Mouse (Mus musculus) MEL (cell line): ENCODE measurements around the gene Ptar1. TPM values are rescaled to one million over a fixed set of nuclear protein-coding genes. Genes with fewer than 3 reads are reported as not detected.

Experiments
- DNase-seq: peaks from one replicate; pipeline ENCODE4 v3.0.0; 2011; ENCODE audit warnings: low read depth, low spot score
- H3K27ac ChIP-seq: 2 replicates; pipeline ENCODE4 v1.5.1; 2012; ENCODE audit warnings: low read depth, mild to moderate bottlenecking, control low read depth, low read length, moderate library complexity; ENCODE audit not compliant: control insufficient read depth
- H3K27me3 ChIP-seq, 2 experiments: fragments of 150-350 bp in 1 of 2; sonication (generic) in 1 of 2; 2 replicates each; pipeline ENCODE4 v1.6.1; 2012; ENCODE audit warnings: low read length in 2 of 2, mild to moderate bottlenecking in 2 of 2, improper control_type of control experiment in 1 of 2, moderate library complexity in 1 of 2; ENCODE audit not compliant: insufficient read depth in 2 of 2, control insufficient read depth in 1 of 2
- H3K36me3 ChIP-seq, 2 experiments: 2 replicates each; pipeline ENCODE4 v1.6.1; 2012 to 2014; ENCODE audit warnings: low read length in 2 of 2, improper control_type of control experiment in 1 of 2, inconsistent platforms in 1 of 2, mild to moderate bottlenecking in 1 of 2; ENCODE audit not compliant: insufficient read depth in 2 of 2, control insufficient read depth in 1 of 2
- H3K4me1 ChIP-seq, 2 experiments: fragments of 150-350 bp in 1 of 2; sonication (generic) in 1 of 2; 2 replicates each; pipeline ENCODE4 v1.6.1; 2012; ENCODE audit warnings: low read length in 2 of 2, improper control_type of control experiment in 1 of 2, mild to moderate bottlenecking in 1 of 2; ENCODE audit not compliant: insufficient read depth in 2 of 2, control insufficient read depth in 1 of 2
- H3K4me3 ChIP-seq, 2 experiments: fragments of 150-350 bp in 1 of 2; sonication (generic) in 1 of 2; 2 replicates each; pipeline ENCODE4 v1.5.1; 2012; ENCODE audit warnings: low read depth in 2 of 2, low read length in 2 of 2, mild to moderate bottlenecking in 2 of 2, moderate library complexity in 2 of 2, control low read depth in 1 of 2, improper control_type of control experiment in 1 of 2; ENCODE audit not compliant: control insufficient read depth in 1 of 2, insufficient read depth in 1 of 2
- H3K79me2 ChIP-seq: 2 replicates; pipeline ENCODE4 v1.6.1; 2012; ENCODE audit warnings: mild to moderate bottlenecking, low read length, moderate library complexity; ENCODE audit not compliant: control insufficient read depth, poor library complexity, insufficient read depth
- H3K9ac ChIP-seq: 2 replicates; pipeline ENCODE4 v1.6.1; 2012; ENCODE audit warnings: low read depth, mild to moderate bottlenecking, control low read depth, low read length, moderate library complexity; ENCODE audit not compliant: control insufficient read depth, poor library complexity, severe bottlenecking
- H3K9me3 ChIP-seq: fragments of 150-350 bp; sonication (generic); replicated peaks from 2 replicates; pipeline ENCODE4 v1.6.1; 2012; ENCODE audit warnings: mild to moderate bottlenecking, low read length, improper control_type of control experiment, moderate library complexity; ENCODE audit not compliant: insufficient read depth
- BHLHE40 ChIP-seq: IDR thresholded peaks from 2 replicates; pipeline ENCODE4 v1.6.1; 2012; ENCODE audit warnings: low read depth, mild to moderate bottlenecking, inconsistent platforms, low read length, improper control_type of control experiment, borderline replicate concordance
- CHD2 ChIP-seq: IDR thresholded peaks from 2 replicates; pipeline ENCODE4 v1.6.1; 2011; ENCODE audit warnings: low read length, improper control_type of control experiment
- CTCF ChIP-seq, 3 experiments: IDR thresholded peaks in 2 of 3; conservative IDR thresholded peaks in 1 of 3; 2 replicates each; pipeline ENCODE4 v1.5.1; 2011 to 2012; ENCODE audit warnings: low read length in 3 of 3, low read depth in 2 of 3, mild to moderate bottlenecking in 2 of 3, improper control_type of control experiment in 1 of 3, inconsistent platforms in 1 of 3, mixed read lengths in 1 of 3, moderate library complexity in 1 of 3; ENCODE audit not compliant: control insufficient read depth in 1 of 3, insufficient read depth in 1 of 3, poor library complexity in 1 of 3, severe bottlenecking in 1 of 3
- ELF1 ChIP-seq: IDR thresholded peaks from 2 replicates; pipeline ENCODE4 v1.6.1; 2014; ENCODE audit warnings: low read depth, mild to moderate bottlenecking, inconsistent platforms, low read length, improper control_type of control experiment, moderate library complexity
- ETS1 ChIP-seq: IDR thresholded peaks from 2 replicates; pipeline ENCODE4 v1.6.1; 2012; ENCODE audit warnings: low read depth, mild to moderate bottlenecking, inconsistent platforms, low read length, improper control_type of control experiment, moderate library complexity
- GABPA ChIP-seq: IDR thresholded peaks from 2 replicates; pipeline ENCODE4 v1.6.1; 2012; ENCODE audit warnings: low read depth, mild to moderate bottlenecking, inconsistent platforms, low read length, improper control_type of control experiment, moderate library complexity
- GATA1 ChIP-seq: IDR thresholded peaks from 2 replicates; pipeline ENCODE4 v1.6.1; 2011; ENCODE audit warnings: low read depth, low read length, improper control_type of control experiment
- HCFC1 ChIP-seq: IDR thresholded peaks from 2 replicates; pipeline ENCODE4 v1.6.1; 2012; ENCODE audit warnings: low read depth, mild to moderate bottlenecking, inconsistent platforms, low read length, improper control_type of control experiment, moderate library complexity
- JUND ChIP-seq: IDR thresholded peaks from 2 replicates; pipeline ENCODE4 v1.6.1; 2011; ENCODE audit warnings: low read depth, mild to moderate bottlenecking, improper control_type of control experiment, low read length
- MXI1 ChIP-seq: IDR thresholded peaks from 2 replicates; pipeline ENCODE4 v1.6.1; 2011; ENCODE audit warnings: mild to moderate bottlenecking, low read depth, low read length, improper control_type of control experiment
- NELFE ChIP-seq: IDR thresholded peaks from 2 replicates; pipeline ENCODE4 v1.6.1; 2011; ENCODE audit warnings: low read depth, low read length, improper control_type of control experiment
- POLR2A ChIP-seq, 2 experiments: IDR thresholded peaks; 2 replicates each; pipeline ENCODE4 v1.6.1; 2011 to 2012; ENCODE audit warnings: low read length in 2 of 2, mild to moderate bottlenecking in 2 of 2, control low read depth in 1 of 2, improper control_type of control experiment in 1 of 2, low read depth in 1 of 2, moderate library complexity in 1 of 2; ENCODE audit not compliant: control insufficient read depth in 1 of 2, insufficient read depth in 1 of 2, poor library complexity in 1 of 2
- POLR2AphosphoS2 ChIP-seq: IDR thresholded peaks from 2 replicates; pipeline ENCODE4 v1.6.1; 2011; ENCODE audit warnings: low read length, improper control_type of control experiment
- POLR2AphosphoS5 ChIP-seq: IDR thresholded peaks from 2 replicates; pipeline ENCODE4 v1.6.1; 2012; ENCODE audit warnings: low read depth, borderline replicate concordance, mild to moderate bottlenecking, inconsistent platforms, low read length, moderate library complexity, mixed read lengths
- SIN3A ChIP-seq: IDR thresholded peaks from 2 replicates; pipeline ENCODE4 v1.6.1; 2012; ENCODE audit warnings: low read length, improper control_type of control experiment, inconsistent platforms
- SMC3 ChIP-seq: IDR thresholded peaks from 2 replicates; pipeline ENCODE4 v1.6.1; 2011; ENCODE audit warnings: low read depth, low read length, improper control_type of control experiment
- TAL1 ChIP-seq: IDR thresholded peaks from 2 replicates; pipeline ENCODE4 v1.6.1; 2012; ENCODE audit warnings: mild to moderate bottlenecking, inconsistent platforms, low read length, moderate library complexity, mixed read lengths
- TCF12 ChIP-seq: IDR thresholded peaks from 2 replicates; pipeline ENCODE4 v1.6.1; 2014; ENCODE audit warnings: low read depth, mild to moderate bottlenecking, inconsistent platforms, low read length, improper control_type of control experiment, moderate library complexity
- ZC3H11A ChIP-seq: IDR thresholded peaks from 2 replicates; pipeline ENCODE4 v1.6.1; 2012; ENCODE audit warnings: low read depth, mild to moderate bottlenecking, inconsistent platforms, low read length, improper control_type of control experiment
- ZKSCAN1 ChIP-seq: IDR thresholded peaks from 2 replicates; pipeline ENCODE4 v1.6.1; 2012; ENCODE audit warnings: low read depth, mild to moderate bottlenecking, inconsistent platforms, low read length, improper control_type of control experiment, moderate library complexity
- ZMIZ1 ChIP-seq: IDR thresholded peaks from 2 replicates; pipeline ENCODE4 v1.6.1; 2012; ENCODE audit warnings: low read depth, mild to moderate bottlenecking, inconsistent platforms, low read length, improper control_type of control experiment, moderate library complexity
- ZNF384 ChIP-seq: IDR thresholded peaks from 2 replicates; pipeline ENCODE4 v1.6.1; 2012; ENCODE audit warnings: low read depth, mild to moderate bottlenecking, inconsistent platforms, low read length, improper control_type of control experiment
- polyA plus RNA-seq, 2 experiments: library from polyadenylated mRNA; stranded (reverse) in 1 of 2; unstranded in 1 of 2; fragments of >175 nt in 1 of 2; fragments of >200 nt in 1 of 2; gene quantifications; 2 replicates each; pipeline versions ENCODE4 v1.2.1 to v1.2.4; 2012; ENCODE audit warnings: low replicate concordance in 2 of 2, low read depth in 1 of 2; ENCODE audit not compliant: insufficient read length in 2 of 2, insufficient read depth in 1 of 2, missing spikeins in 1 of 2
- total RNA-seq: library from RNA; depleted of rRNA; stranded (reverse); fragments of 300-350 nt; gene quantifications from 2 replicates; pipeline ENCODE4 v1.2.3, GENCODE M21; 2012

Ptar1 gene
- total and polyA plus RNA-seq, 3 experiments: 4.9 to 6.9 TPM; not detected in 1

GRCm38 (mm10) chr19:23702896-23703295, 15.7 kb downstream of the Ptar1 start:
- DNase-seq: no peak
- Histone ChIP-seq H3K79me2 (no peaks in the 10 kb centered on the region; the same call in none of the 2 replicates), H3K27ac (no peak overlapping the region), H3K9me3 (no peaks in the 10 kb centered on the region), H3K36me3 (peaks cover 0 to 4% of the 10 kb centered on the region in 2 experiments; a peak in 2 of 4 replicates), H3K4me1 (no peaks in the 10 kb centered on the region), H3K9ac (no peak overlapping the region), H3K4me3 (no peak overlapping the region), H3K27me3 (no peaks in the 10 kb centered on the region)
- TF ChIP-seq TAL1: no peak
- TF ChIP-seq ELF1: no peak
- TF ChIP-seq ZMIZ1: no peak
- TF ChIP-seq ZKSCAN1: no peak
- TF ChIP-seq GATA1: no peak
- no peak for TF ChIP-seq POLR2AphosphoS5
- TF ChIP-seq TCF12: no peak
- TF ChIP-seq GABPA: no peak
- TF ChIP-seq CTCF (IDR thresholded peaks at IDR 0.05 in 2 of 3, conservative IDR thresholded peaks at IDR 0.05 in 1 of 3; ENCODE audit: control insufficient read depth in 1 of 3, insufficient read depth in 1 of 3, low read depth in 2 of 3, low read length in 3 of 3, poor library complexity in 1 of 3, severe bottlenecking in 1 of 3): no peak
- no peak for TF ChIP-seq JUND
- TF ChIP-seq SIN3A: no peak
- no peak for TF ChIP-seq MXI1
- no peak for TF ChIP-seq BHLHE40
- TF ChIP-seq HCFC1: no peak
- no peak for TF ChIP-seq NELFE
- TF ChIP-seq POLR2A (IDR thresholded peaks at IDR 0.05; ENCODE audit: control insufficient read depth in 1 of 2, insufficient read depth in 1 of 2, low read depth in 1 of 2, low read length in 2 of 2, poor library complexity in 1 of 2): no peak
- no peak for TF ChIP-seq POLR2AphosphoS2
- TF ChIP-seq ZC3H11A: no peak
- TF ChIP-seq ETS1: no peak

GRCm38 (mm10) chr19:23705383-23705782, 18.2 kb downstream of the Ptar1 start:
- H3K27me3 ChIP-seq: no peaks in the 10 kb centered on the region
- no peak overlapping the region for H3K9ac ChIP-seq

More at GRCm38 (mm10) chr19:23705383-23705782, 18.2 kb downstream of the Ptar1 start:
- H3K9me3 ChIP-seq: no peaks in the 10 kb centered on the region
- H3K4me3 ChIP-seq: no peak overlapping the region
- H3K27ac ChIP-seq: no peak overlapping the region
- peaks cover 0 to 6% of the 10 kb centered on the region in 2 experiments; a peak in 2 of 4 replicates for H3K36me3 ChIP-seq
- no peak for DNase-seq
- H3K4me1 ChIP-seq: no peaks in the 10 kb centered on the region
- TF ChIP-seq BHLHE40 (no peak), ZC3H11A (no peak), ZKSCAN1 (no peak), GABPA (no peak), NELFE (no peak), ZNF384 (no peak), CHD2 (no peak), SMC3 (no peak), POLR2AphosphoS5 (no peak), HCFC1 (no peak), ELF1 (no peak)
- H3K79me2 ChIP-seq: no peaks in the 10 kb centered on the region; the same call in 1 of the 2 replicates
